Mouse (Mus musculus): ENCODE results near the gene Bcar3.
A peak's percentile ranks its signal among the peaks of the same experiment; 100 is the strongest.

Bcar3 gene

DNA sequence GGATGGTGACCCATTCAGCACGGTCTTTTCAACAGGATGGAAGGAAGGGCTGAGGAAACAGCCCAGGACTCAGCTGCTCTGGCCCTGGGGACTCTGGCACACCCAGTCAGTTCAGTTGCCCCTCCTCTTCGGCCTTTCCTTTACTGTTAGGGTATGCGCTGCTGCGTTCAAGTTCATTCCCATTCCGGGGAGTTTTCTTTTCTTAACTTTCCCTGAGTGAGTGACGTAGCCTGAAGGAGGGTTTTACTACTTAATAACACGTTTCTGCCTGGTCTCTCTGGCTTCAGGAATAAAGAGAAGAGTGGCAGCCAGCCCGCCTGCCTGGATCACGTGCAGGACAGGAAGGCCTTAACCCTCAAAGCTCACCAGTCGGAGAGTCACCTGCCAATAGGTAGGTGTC, 217.0 kb downstream of the Bcar3 start:
- DNase-seq (ENCODE audit: low spot score in 2 of 2), result no peak

DNA sequence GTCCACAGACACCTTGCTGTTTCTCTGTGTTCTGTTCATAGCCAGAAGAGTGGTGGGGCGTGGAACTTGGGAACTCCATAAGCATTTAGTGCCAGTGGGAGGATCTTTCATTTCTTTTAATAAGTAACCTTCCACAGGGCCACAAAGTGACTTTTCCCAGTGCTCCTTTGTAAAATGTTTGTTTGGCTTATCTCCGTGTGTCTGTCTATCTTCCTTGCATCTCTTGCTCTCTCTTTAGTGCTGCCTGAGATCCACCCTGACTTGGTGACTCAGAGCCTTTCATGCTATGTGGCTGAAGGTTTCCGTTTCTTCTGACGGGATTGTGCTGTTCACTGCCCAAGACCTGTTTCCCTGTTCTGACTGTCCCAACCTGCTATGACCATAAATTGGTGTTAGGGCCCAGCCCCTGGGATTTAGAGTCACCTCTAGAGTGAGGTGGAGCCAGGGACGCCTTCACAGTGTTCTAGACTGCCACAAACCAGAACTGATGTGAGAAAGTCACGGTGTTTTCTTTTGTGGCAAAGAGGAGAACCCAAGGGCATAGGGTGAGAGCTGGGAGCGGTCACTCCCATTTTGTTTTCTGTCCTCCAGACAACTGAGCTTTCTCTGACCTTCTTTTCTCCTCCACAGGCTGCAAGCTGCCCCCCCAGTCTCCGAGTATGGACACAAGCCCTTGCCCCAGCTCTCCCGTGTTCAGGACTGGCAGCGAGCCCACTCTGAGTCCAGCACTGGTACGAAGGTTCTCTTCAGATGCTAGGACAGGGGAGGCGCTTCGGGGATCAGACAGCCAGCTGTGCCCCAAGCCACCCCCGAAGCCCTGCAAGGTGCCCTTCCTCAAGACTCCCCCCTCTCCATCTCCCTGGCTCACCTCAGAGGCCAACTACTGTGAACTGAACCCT, 218.0 kb downstream of the Bcar3 start:
- no peak for DNase-seq (ENCODE audit: low spot score in 2 of 2)

GRCm38 (mm10) chr3:122512725-122513375, 218.9 kb downstream of the Bcar3 start:
- no peak for DNase-seq (ENCODE audit: low spot score in 2 of 2)

GRCm38 (mm10) chr3:122515568-122516326, 221.8 kb downstream of the Bcar3 start:
- DNase-seq (ENCODE audit: low spot score in 2 of 2), result no peak

DNA sequence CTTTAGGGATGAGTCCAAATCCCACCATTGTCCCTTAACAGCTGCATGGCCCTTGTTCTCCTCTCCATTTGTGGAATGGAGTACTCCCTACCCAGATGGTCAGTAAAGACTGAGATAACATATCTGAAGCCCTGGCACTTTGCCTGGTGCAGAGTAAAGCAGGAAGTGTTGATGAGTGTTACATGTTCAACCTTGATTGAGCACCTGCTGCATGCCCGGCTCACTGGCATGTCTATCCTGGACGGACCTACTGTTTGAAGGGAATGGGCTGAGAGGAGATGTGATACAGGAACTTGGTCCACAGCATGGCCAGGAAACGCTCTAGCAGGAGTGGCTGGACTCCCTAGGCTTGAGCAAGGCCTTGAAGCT, 222.4 kb downstream of the Bcar3 start:
- DNase-seq (ENCODE audit: low spot score in 2 of 2), result no peak

DNA sequence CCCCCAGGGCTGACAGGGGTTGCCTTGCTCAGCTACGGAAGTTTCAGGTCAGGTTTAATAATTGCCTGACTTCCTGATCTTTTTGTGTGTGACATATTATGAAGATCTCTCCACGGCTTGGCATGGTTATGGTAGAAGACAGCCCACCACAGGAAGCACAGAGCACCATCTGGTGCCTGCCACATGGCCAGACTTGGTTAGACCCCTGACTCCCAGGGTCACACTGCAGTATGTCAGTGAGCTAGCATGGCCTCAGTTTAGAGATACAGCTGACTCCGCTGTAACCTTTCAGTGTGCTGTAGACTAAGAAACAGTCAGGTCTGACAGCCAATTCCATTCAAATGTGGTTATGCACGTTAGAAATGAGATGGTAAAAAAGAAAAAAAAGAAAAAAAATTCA, 223.8 kb downstream of the Bcar3 start:
- DNase-seq (ENCODE audit: low spot score in 2 of 2), result no peak

GRCm38 (mm10) chr3:122518231-122518736, 224.3 kb downstream of the Bcar3 start:
- DNase-seq (ENCODE audit: low spot score in 2 of 2), result no peak

DNA sequence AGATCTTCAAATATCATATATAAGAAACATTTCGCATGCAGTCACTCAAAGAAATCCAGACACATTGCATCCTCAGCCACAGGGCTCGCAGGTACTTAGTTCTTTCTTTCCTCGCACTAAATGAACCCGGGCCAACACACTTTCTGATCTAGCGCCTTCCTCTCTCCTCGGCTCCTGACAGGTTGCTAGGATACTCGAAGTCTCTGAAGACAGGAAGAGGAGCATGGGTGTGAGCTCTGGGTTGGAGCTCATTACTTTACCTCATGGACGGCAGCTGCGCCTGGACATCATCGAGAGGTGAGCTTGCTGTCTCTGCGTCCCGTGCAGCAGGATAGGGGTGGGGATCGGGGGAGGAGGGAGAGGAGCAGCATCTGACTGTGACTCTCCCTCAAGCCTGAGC, 225.1 kb downstream of the Bcar3 start:
- no peak for DNase-seq (ENCODE audit: low spot score in 2 of 2)

- DNase-seq (ENCODE audit: low spot score in 2 of 2), result no peak
Measured at GRCm38 (mm10) chr3:122520365-122520764, 226.4 kb downstream of the Bcar3 start.

GRCm38 (mm10) chr3:122520875-122521274, 226.9 kb downstream of the Bcar3 start:
- DNase-seq (ENCODE audit: low spot score in 2 of 2), result no peak

- DNase-seq (ENCODE audit: low spot score in 2 of 2), result no peak
Measured at GRCm38 (mm10) chr3:122521294-122521693, 227.4 kb downstream of the Bcar3 start.

DNA sequence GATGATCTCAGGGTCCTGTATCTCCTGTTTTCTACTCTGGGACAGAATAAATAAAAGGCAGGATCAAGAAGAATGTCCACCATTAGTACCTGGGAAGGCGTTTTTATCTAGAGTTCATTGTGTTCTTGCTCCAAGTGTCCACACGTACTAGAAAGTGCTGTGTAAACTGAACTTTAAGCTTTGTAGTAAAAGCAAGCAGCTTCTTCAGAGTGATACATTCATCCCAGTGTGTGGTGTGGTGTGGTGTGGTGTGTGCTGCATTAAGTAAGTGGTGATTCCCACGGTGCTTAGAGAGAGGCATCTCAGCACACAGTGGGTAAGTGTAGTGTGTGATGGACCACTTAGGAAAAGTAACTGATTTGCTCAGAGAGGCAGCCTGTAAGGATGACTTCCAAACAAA, 234.5 kb downstream of the Bcar3 start:
- no peak for DNase-seq (ENCODE audit: low spot score in 2 of 2)

DNA sequence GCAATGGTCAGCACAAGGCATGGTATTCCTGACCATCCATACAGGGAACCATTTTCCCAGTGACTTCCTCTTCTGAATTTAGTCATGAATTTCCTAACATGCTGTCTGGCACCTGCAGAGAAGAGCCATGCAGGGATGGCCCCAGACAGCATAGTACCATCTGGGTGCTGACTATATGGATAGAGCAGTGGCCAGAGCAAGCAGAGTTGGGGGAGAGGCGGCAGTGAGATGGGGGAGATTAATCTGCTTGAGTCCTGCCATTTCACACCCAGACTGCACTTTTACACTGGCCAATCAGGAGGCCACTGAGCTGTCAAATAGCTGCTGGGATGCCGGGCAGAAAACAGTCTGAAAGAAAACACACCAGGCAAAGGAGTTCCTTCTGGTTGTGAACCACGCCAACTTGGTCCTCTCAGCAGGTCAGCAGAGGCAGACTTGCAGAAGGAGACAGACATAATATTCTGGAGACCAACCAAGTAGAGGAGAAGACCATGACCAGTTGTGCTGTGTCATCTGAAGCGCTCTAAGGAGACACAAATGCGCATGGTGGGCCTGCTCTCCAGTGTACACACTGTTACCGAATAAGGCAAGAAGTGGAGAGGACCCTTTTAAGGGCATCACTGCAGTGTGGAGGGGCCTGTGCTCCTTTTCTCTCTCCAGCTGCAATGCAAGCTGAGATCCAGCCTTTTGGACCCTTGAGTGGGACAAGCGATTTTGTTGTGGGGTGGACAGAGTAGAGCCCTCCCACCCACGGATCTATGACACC, 242.2 kb downstream of the Bcar3 start:
- DNase-seq (ENCODE audit: low spot score in 2 of 2), result peak in 1 of 2 experiments; percentile 1

GRCm38 (mm10) chr3:122538851-122539250, 244.9 kb downstream of the Bcar3 start:
- no peak for DNase-seq (ENCODE audit: low spot score in 2 of 2)

- DNase-seq (ENCODE audit: low spot score in 2 of 2), result no peak
Measured at GRCm38 (mm10) chr3:122539961-122540690, 246.2 kb downstream of the Bcar3 start.

DNA sequence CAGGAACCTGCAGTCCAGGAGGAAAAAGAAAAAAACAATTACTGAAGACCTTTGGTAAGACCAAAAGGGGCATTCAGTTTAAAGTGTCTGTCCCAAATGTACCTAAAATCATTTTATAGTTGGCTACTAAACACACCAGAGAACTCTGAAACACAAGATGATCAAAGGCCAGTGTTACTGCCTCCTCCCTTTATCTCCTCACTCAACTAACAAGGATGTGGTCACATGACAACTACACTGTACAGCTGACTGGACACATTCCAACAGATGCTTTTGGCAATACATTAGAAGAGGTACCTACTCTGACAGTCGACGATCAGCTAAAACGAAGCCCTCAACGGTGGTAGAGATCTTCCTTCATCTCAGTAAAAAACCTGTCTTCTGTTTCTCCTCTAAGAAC, 247.0 kb downstream of the Bcar3 start:
- DNase-seq (ENCODE audit: low spot score in 2 of 2), result no peak

GRCm38 (mm10) chr3:122545346-122545745, 251.4 kb downstream of the Bcar3 start:
- no peak for DNase-seq (ENCODE audit: low spot score in 2 of 2)

DNA sequence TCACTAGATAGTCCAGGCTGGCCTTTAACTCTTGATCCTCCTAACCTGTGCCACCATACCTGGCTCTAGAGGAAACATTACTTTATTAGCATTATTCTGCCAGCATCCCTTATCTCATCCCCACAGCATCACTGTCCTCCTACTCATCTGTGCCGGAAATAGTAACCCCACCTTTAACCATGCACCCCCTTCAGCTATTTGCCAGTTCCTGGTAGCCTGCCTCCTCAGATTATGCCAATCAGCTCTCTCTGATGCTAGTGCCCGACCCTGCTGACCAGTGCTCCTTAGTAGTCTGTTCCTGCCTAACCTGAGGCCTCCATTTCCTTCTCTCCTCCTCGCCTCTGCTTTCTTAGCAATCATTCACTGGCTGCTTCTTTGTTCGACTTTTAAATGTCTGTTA, 253.5 kb downstream of the Bcar3 start:
- DNase-seq (ENCODE audit: low spot score in 2 of 2), result peak; percentile 27 to 41

DNA sequence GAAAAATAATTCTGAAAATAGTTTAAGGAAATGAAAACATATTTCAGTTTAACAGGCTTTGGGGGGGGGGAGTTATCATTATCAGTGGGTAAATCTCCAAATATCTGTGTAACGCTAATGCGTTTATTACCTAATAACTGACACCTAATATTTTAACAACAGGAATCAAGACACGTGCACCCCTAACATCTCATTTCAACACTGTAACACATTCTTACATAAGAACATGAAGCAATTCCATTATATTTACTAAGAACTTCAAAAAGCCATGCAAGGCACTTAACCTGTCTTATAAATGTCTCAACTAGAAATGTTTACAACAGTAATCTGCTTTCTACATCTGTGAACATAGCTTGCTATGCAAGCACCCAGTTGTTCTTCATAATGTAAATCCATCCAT, 257.2 kb downstream of the Bcar3 start:
- DNase-seq (ENCODE audit: low spot score in 2 of 2), result no peak

DNA sequence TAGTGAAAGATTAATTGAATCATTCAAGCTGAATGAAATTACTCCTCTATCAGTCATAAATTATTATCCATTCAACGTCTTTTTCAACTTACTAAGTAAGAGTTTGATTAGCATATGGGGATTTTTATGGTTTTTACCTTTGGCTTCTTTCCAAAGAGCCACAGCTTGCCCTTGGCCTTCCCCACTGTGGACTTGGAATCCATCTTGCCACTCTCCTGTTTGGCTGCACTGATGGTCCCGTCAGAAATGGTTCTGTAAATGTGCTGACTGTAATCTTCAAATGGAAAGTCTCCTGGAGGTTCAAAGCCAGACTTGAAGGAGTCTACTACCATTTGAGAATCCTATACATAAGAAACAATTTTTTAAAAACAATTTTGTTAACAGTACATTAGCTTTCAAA, 263.8 kb downstream of the Bcar3 start:
- DNase-seq (ENCODE audit: low spot score in 2 of 2), result no peak

GRCm38 (mm10) chr3:122565285-122565684, 271.3 kb downstream of the Bcar3 start:
- DNase-seq (ENCODE audit: low spot score in 2 of 2), result no peak

All from right cerebral cortex, adult 2 months (tissue).